Mouse (Mus musculus) MN1 (cell line): ENCODE results near the gene Gm7682.
"Not testable (repeated sequence)": the region's sequence is repeated elsewhere in the genome, so short reads cannot be mapped to it uniquely, and the experiment has no call there.

Source experiments
- DNase-seq: peaks from one replicate; pipeline ENCODE4 v3.0.0-alpha.2; 2016; ENCODE audit warnings: low spot score

Gene Gm7682

GRCm38 (mm10) chr5:94445484-94445883, at the start of gene Gm7682:
TSS of gene Gm7682 (plus strand) at chr5:94445784.
- DNase-seq: not testable (repeated sequence)
